Mouse (Mus musculus) E14TG2a.4 (cell line): Measurements from ENCODE around the gene Mbd6.

Experiments
- CTCF ChIP-seq: conservative IDR thresholded peaks from 2 replicates; pipeline ENCODE4 v1.5.1; 2014; ENCODE audit warnings: low read length
- NANOG ChIP-seq: IDR thresholded peaks from 2 replicates; pipeline ENCODE4 v1.6.1; 2014; ENCODE audit warnings: borderline replicate concordance, low read length, mixed read lengths
- POU5F1 ChIP-seq: IDR thresholded peaks from 2 replicates; pipeline ENCODE4 v1.6.1; 2014; ENCODE audit warnings: low read length, borderline replicate concordance

DNA sequence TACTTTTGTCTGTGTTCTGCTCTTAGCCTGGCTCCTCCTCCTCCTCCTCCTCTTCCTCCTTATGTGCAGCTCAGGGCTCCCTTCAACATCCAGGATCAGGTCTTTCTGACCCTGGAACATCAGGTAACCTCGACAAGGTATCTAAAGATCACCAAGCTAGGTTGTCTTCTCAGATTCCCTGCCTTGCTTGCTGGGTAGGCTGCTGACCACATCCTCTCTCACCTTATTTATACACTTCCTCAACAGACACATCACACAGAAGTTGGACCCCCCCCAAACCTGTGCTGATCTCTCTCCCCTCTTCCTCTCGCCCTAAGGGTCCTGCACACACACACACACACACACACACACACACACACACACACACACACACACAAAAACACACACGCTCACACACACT, 32.8 kb upstream of the Mbd6 start, which contains the start of gene Arhgap9:
- TF ChIP-seq CTCF (no peak), NANOG (no peak), POU5F1 (no peak)
